Mouse (Mus musculus): ENCODE results near the gene Vmn1r174.
"Not testable (repeated sequence)": the region's sequence is repeated elsewhere in the genome, so short reads cannot be mapped to it uniquely, and the experiment has no call there.

GRCm38 (mm10) chr7:23810543-23810942 is 58.5 kb downstream of the Vmn1r174 start, which contains the start of gene Vmn1r175:
- TF ChIP-seq CTCF (IDR thresholded peaks at IDR 0.05; ENCODE audit: insufficient read depth, low read length); POLR2A (IDR thresholded peaks at IDR 0.05; ENCODE audit: borderline replicate concordance, extremely low read depth, low read depth, low read length): not testable (repeated sequence)
